35 mouse cellular contexts compared by ENCODE assay signal in genomic region chr1:151266703-151267102, GRCm38 (mm10). TPM values are rescaled to one million over a fixed set of nuclear protein-coding genes. Genes with fewer than 3 reads are reported as not detected.
"Had no signal": no experiment of that assay in that cellular context is flagged by ENCODE, and none has a peak within 500 bp of the region (broad histone marks: within the 10 kb centered on the region; RNA-seq: fewer than 3 reads in every experiment).

No protein-coding gene starts in this region.

- H3K9ac ChIP-seq: embryonic facial prominence, embryonic 12.5 days; embryonic facial prominence, embryonic 13.5 days; embryonic facial prominence, embryonic 15.5 days; forebrain, embryonic 12.5 days; forebrain, embryonic 13.5 days; forebrain, embryonic 15.5 days; forebrain, postnatal 0 days had no signal

- H3K27me3 ChIP-seq: embryonic facial prominence, embryonic 12.5 days; embryonic facial prominence, embryonic 13.5 days; embryonic facial prominence, embryonic 15.5 days; forebrain, embryonic 12.5 days; forebrain, embryonic 13.5 days; forebrain, embryonic 15.5 days had no signal

- H3K9me3 ChIP-seq: embryonic facial prominence, embryonic 10.5 days; embryonic facial prominence, embryonic 12.5 days; embryonic facial prominence, embryonic 13.5 days; embryonic facial prominence, embryonic 15.5 days; forebrain, embryonic 10.5 days; forebrain, embryonic 12.5 days; forebrain, embryonic 13.5 days; forebrain, embryonic 15.5 days had no signal

- H3K27ac ChIP-seq: embryonic facial prominence, embryonic 10.5 days; embryonic facial prominence, embryonic 12.5 days; embryonic facial prominence, embryonic 13.5 days; embryonic facial prominence, embryonic 15.5 days; forebrain, embryonic 10.5 days; forebrain, embryonic 12.5 days; forebrain, embryonic 13.5 days; forebrain, embryonic 15.5 days; gastrocnemius, adult 2 months; heart, adult 2 months had no signal

- DNase-seq: cerebellum, adult 8-10 months; cerebellum, adult 9-10 months; cerebellum, adult 9-11 months; cerebellum, postnatal 10 days; cerebellum, postnatal 14 days; cerebellum, postnatal 25 days; cerebellum, postnatal 36 days; embryo, embryonic 11 days; forebrain, postnatal 0 days; gastrocnemius, adult 2 months; gastrocnemius, postnatal 10 days; gastrocnemius, postnatal 14 days; gastrocnemius, postnatal 25 days; gastrocnemius, postnatal 36 days; heart, adult 18-20 months; heart, adult 2 months had no signal

- H3K4me2 ChIP-seq: embryonic facial prominence, embryonic 12.5 days; embryonic facial prominence, embryonic 13.5 days; embryonic facial prominence, embryonic 15.5 days; forebrain, embryonic 12.5 days; forebrain, embryonic 13.5 days; forebrain, embryonic 15.5 days had no signal

- ATAC-seq: forebrain, embryonic 13.5 days; forebrain, embryonic 14.5 days; forebrain, embryonic 15.5 days; forebrain, embryonic 16.5 days; forebrain, postnatal 0 days had no signal

- H3K4me3 ChIP-seq: embryonic facial prominence, embryonic 10.5 days; embryonic facial prominence, embryonic 12.5 days; embryonic facial prominence, embryonic 13.5 days; embryonic facial prominence, embryonic 15.5 days; erythroblast, embryonic 14.5 days; forebrain, embryonic 10.5 days; forebrain, embryonic 12.5 days; forebrain, embryonic 13.5 days; forebrain, embryonic 15.5 days; gastrocnemius, adult 2 months; heart, adult 2 months had no signal

- H3K4me1 ChIP-seq: embryonic facial prominence, embryonic 10.5 days; embryonic facial prominence, embryonic 12.5 days; embryonic facial prominence, embryonic 13.5 days; embryonic facial prominence, embryonic 15.5 days; forebrain, embryonic 10.5 days; forebrain, embryonic 12.5 days; forebrain, embryonic 13.5 days; forebrain, embryonic 15.5 days had no signal

- H3K36me3 ChIP-seq: embryonic facial prominence, embryonic 10.5 days; embryonic facial prominence, embryonic 12.5 days; embryonic facial prominence, embryonic 13.5 days; embryonic facial prominence, embryonic 15.5 days; forebrain, embryonic 10.5 days; forebrain, embryonic 12.5 days; forebrain, embryonic 15.5 days had no signal

RNA-seq across cellular contexts. Expression of gene Gm47996, which starts 56.8 kb away (rescaled TPM):
- total RNA-seq: forebrain, postnatal 0 days; gastrocnemius, postnatal 10 days; gastrocnemius, postnatal 14 days; gastrocnemius, postnatal 4 days; granulocyte monocyte progenitor cell, adult 5-6 weeks; heart, adult 18-20 months; heart, adult 2 months; heart, adult 8-10 months had no signal
- polyA plus RNA-seq: cortical plate, adult 2 months; embryonic facial prominence, embryonic 10.5 days; embryonic facial prominence, embryonic 11.5 days; embryonic facial prominence, embryonic 12.5 days; embryonic facial prominence, embryonic 14.5 days; embryonic facial prominence, embryonic 15.5 days; erythroblast, embryonic 14.5 days; forebrain, embryonic 10.5 days; forebrain, embryonic 11.5 days; forebrain, embryonic 12.5 days; forebrain, embryonic 13.5 days; forebrain, embryonic 14.5 days; forebrain, embryonic 15.5 days; forebrain, embryonic 16.5 days; forebrain, postnatal 0 days; frontal cortex, adult 2 months; heart, adult 2 months had no signal
